Mouse (Mus musculus) R1 (cell line): ENCODE measurements around the gene Urad.

Experiments
- DNase-seq: peaks from one replicate; pipeline ENCODE4 v3.0.0-alpha.2; 2018; ENCODE audit warnings: low read depth, low spot score

Gene Urad

DNA sequence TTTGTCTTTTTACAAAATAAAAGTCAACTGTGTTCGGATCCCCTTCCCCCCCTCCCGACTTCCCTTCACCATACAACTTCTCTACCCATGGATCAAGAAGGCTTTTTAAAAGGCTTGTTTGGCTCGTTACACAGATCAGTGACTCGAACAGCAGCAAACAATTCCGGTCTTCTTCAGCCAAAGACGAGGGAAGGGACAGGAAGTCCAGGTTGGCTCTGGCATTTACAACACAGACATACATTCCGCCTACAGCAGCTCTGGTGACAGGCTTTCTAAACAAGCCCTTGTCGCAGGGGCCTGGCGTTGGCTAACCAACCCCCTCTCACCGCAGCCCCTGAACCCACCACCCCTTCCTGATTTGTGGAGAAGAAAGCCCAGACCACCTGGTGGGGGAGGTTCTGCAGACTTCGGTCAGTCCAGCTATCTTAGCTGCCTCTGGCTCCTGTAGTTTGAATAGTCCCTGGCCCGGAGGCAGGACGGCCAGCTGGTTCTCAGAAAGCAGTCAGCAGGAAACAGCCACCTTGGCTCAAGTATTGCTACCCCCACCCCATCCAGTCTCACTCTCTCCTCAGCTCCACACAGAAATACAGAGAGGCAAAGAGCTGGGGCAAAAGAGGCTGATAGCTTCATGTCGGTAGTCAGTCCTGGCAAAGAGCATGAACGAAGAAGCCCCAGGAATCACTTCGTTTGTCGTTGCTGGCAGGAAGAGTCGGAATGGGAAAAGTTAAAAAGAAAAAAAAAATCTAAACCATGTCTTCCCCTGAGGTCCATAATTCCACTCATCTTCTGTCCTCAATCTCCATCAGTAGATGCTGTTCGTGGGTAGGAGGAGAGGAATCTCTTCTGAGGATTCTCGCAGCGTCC lies 21.1 kb downstream of the Urad start:
- no peak for DNase-seq

DNA sequence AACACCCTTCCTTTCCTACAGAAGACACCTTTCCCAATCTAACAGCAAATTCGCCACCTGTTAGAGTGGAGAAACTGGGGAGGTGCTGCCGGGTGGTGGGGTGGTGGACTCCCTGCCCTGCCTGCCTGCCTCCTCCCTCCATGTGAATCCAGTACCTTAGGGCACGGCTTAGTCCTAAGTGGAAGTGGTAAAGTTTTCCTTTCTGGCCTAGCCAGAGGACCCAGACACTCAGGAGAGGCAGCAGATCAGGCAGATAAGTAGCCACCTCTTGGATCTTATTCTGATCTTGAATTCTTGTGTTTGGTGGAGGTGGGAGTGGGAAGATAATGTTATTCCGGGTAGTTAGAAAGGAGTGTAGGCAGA lies 22.3 kb downstream of the Urad start:
- DNase-seq: peak; percentile 37

DNA sequence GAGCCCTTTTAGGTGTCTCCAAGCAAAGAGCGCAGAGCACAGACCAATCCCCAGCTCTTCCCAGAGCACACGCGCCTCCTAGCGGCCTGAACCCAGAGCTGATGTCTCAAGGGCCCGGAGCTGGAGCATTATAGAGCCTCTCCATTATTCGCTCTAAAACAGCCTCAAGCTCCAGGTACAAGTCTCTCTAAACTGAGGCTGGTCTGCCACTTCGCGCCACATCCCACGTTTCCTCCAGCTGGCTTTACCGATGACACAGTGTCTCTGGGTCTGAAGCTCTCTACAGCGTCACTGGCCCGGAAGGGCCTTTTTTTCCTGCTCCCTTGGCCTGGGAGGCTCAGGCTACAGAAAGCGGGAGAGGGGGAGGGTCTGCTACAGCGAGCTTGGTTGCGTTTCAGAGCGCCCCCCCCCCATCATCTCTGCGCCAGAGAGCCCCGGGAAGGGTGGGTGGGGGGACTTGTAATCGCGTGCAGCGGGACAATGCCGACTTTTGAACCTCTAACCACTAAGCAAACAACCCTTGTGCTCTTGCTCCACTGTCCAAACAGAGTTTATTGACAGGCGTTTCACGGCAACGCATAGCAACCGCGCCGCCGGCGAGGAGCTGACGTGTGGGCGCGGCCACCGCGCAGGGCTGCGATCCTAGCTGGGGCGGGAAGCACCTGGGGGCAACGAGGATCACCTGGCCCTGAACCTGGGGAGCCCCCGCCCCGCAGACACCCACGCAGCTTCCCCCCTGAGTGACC lies 22.8 kb downstream of the Urad start:
- peak; percentile 93 for DNase-seq

DNA sequence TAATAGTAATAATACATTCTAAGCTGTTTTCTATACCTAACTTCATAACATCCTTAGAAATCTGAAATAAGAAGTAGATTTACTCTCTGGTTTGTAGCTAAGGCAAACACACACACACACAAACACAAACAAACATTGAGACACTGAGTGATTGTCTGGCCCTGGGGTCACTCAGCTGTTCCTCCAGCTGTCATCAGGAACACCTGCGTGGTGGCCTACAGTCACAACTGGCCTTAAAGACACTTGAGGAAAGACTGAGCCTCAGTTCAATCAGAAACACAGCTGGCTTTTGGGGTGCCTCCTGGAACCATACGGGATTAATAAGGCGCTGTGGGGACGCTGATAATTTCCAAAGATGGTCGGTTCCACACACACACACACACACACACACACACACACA lies 25.0 kb downstream of the Urad start:
- no peak for DNase-seq

DNA sequence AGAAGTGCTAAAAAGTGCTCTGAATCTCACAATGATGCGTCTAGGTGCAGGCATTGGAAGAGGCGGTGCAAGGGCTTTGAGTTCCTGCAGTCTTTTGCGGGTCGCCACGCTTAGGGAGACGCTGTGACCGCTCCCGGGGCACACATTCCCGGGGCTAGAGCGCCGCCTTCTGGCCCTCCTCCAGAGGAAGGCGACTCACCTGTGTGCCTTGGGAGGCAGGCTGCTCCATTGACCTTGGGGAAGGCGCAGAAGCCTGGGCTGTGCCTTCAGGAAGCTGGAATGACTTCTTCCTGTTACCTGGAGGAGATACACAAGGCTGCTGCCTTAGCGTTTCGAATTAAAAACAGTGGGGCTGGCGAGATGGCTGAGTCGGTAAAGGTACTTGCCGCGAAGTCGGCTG lies 28.1 kb downstream of the Urad start:
- DNase-seq: peak; percentile 82

DNA sequence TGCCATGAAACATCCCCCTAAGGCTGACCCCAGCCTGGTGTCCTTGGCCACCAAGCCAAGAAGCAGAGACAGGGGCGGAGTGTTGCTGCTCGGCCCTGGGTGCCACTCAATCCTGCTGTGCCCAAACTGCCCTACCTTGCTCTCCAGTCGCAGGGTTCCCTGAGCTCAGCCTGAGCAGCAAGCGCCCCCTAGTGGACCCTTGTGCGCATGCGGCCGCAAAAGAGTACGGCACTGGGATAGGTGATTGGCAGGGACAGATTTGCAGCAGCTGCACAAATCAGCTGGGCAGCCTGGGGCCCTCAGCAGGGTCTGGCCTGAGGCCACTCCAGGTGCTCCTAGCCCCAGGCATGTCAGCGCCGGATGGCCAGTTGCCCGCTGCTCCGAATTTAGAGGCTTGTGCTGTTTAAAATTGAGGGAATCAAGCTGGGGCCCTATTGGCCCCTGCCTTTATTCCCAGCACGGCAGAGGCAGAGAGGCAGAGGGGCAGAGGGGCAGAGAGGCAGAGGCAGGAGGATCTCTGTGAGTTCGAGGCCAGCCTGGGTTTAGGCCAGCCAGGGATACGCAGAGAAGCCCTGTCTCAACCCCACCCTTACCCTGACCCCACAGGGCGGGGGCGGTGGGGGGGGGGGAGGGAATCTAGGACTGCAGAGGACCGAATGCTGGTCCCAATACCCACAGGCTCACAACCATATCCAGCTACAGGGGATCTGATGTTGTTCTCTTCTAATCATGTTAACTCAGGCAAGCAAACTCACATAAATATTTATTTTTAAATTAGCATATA lies 28.9 kb downstream of the Urad start:
- DNase-seq: peak; percentile 92

DNA sequence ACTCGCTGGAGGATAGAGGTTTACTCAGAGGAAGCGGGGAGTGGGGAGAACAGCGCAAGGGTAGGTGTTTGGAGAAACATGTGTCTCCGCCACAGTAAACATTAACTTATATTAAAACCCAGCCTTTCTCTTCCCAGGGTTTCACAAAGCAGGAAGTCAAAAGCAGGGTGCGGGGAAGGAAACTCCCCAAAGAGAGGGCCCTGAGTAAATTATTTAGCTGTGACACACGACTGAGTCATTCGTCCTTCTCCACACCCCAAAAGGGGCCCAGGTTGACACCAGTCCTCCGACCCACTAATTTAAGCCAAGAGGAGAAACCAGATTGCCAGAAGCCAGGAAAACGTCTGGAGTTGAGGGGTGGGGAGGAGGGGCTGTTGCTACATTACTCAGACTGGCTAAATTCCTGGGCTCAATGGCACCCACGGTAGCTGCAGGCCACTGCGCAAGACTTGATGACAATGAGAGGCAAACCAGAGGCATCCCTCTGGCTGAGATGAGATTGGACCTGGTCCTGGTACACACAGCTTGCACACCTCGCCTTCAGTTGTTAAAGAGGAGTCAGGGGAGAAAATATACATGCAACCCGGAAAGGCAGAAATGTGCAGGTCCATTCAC lies 29.6 kb downstream of the Urad start:
- DNase-seq: no peak

DNA sequence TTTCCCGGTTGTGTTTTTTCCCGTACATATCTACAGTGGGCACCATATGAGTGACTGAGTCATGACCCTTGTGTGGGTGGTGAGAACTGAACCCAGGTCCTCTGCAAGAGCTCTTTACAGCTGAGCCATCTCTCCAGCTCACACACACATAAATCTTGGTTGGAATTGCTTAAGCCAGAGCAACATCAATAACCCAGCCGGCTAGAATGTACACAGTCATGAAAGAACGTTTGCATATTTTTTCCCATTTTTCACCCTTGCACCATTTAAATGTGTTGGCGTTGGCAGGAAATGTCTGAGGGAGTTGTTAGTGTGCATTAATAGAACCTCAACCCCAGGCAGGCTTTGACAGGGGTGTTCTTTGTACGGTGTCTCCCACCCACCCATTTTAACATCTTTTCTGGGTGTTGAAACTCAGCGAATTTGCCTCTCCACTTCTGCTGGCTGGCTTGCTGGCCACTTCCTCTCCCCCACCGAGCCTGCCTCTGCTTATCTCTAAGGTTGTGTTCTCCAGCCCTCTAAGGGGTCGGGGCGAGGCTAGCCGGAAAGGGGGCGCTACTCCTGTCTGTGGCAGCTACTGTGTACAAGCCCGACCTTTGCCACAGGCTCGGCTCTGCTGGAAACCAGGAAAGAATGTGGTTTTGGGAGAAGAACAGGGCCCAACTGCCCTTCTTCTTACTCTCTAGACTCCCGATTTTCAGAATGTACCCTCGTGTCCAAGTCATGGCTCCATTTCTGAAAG lies 30.3 kb downstream of the Urad start:
- DNase-seq: no peak

DNA sequence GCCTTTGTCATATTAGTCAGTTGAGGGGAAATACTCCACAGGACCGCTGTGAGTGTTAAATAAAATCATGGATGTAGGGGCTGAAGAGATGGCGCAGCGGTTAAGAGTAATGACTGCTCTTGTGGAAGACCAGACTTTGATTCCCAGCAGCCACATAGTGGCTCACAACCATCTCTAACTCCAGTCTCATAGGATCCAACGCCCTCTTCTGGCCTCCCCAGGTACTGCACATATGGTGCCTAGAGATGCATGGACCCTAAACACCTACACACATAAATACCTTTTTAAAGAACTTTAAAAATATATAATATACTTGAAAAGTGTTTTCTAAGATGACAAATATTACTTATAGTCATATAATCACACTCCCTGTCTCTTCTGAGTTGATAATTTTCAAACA lies 37.9 kb downstream of the Urad start:
- DNase-seq: peak; percentile 61

DNA sequence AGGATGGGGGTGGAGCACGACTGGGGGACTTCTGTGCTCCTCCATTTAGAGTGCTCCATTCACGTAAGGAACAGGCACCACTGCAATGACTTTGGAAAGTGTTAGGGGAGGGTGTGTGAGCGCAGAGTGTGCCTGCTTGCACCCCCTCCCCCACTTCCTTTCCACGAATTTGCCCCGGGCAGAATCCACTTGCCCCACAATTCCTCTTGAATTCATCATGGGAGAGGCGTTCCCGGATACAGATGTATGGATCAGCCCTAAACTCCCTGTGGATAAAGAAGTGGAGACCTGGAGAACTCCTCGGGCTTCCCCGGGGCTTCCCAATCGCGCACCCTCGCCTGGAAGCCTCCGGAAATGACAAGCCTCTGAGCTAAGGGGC lies 44.7 kb downstream of the Urad start:
- peak; percentile 74 for DNase-seq

DNA sequence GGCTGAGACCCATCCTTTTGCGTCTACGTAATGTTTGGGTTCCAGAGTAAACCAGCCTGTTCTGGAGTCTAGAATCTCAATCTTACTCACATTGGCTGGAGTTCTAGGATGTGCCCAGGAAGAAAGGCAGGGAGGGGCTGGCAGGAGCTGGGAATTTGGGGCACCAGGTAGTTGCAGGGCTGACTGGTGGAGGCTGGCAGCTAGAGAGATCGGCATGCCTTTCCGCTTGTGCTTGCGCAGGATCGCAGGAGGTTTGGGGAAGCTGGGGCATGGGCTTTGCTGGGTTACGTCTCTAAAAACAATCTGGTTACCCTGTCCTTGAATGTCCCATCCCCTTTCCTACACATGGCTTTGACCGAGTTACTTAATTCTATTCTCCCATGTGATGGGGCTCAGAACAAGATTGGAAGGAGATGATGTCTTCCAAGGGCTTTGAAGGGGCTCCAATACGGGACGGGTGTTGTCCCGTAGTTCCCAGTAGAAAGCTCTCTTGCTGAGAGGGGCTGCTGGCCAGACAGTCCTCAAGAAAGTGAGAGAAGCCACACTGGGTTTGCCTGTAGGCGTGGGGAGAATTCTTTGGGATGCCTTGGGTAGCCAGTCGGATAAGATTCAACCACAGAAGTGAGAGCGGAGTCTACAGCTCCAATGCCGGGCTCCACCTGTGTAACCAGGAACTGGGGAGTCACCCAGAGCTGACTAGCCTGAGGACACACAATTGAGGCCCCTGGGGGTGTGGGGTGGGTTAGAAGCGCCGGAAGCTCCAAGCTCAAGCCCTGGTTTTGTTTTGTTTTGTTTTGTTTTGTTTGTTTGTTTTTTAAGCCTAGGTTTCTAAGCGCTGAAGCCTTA lies 45.3 kb downstream of the Urad start:
- DNase-seq: no peak

DNA sequence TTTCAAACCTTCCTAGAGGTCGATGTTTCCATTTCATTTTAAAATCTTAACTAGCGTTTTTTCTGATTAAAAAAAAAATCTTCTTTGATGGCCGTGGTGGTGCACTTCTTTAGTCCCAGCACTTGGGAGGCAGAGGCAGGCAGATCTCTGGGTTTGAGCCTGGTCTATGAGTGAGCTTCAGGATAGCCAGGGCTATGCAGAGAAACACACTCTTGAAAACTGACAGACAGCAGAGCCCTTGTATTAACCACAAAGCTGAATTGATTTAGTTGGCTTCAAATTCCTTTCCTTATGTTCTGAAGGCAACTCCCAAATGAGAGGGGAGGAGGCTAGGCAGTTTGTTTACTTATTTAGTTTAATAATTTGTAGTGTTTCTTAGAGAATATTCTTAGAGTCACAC lies 46.5 kb downstream of the Urad start:
- no peak for DNase-seq

DNA sequence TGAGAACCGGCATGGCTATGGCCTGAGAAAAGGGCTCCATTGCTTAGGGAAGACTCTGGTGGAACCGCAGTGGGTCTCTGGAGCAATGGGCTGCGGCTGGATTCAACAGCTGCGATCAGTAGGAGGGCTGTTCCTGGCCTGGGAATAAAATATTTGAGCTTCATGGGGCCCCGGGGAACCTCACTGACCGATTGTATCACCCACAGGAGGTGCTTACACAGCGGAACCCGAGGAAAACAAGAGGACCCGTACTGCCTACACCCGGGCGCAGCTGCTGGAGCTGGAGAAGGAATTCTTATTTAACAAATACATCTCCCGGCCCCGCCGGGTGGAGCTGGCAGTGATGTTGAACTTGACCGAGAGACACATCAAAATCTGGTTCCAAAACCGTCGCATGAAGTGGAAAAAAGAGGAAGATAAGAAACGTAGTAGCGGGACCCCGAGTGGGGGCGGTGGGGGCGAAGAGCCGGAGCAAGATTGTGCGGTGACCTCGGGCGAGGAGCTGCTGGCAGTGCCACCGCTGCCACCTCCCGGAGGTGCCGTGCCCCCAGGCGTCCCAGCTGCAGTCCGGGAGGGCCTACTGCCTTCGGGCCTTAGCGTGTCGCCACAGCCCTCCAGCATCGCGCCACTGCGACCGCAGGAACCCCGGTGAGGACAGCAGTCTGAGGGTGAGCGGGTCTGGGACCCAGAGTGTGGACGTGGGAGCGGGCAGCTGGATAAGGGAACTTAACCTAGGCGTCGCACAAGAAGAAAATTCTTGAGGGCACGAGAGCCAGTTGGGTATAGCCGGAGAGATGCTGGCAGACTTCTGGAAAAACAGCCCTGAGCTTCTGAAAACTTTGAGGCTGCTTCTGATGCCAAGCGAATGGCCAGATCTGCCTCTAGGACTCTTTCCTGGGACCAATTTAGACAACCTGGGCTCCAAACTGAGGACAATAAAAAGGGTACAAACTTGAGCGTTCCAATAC lies 47.8 kb downstream of the Urad start:
- DNase-seq: peak; percentile 40

DNA sequence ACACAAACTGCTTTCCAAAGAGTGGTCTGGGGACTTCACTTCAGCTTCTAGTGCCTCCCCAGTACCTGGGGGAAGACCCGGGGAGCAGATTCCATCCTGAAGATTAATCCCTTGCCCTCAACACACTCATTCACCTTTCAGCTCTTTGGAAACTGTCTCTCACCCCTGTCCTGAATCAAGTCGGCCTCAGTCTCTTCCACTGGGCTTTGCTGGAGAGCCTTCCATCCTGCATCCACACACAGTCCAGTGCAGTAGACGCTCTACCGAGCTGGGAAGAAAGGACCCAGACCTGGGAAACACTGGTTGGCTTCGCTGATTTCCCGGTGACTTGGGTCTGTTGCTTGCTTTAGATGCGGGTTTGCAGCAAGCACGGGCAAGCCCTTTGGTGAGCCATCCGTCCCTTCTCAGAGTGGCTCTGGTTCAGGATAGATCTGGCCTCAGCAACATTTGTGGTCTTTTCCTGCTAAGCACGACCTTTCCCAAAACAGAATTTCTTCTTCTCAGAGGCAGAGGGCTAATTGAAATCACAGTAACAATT lies 49.4 kb downstream of the Urad start:
- no peak for DNase-seq

DNA sequence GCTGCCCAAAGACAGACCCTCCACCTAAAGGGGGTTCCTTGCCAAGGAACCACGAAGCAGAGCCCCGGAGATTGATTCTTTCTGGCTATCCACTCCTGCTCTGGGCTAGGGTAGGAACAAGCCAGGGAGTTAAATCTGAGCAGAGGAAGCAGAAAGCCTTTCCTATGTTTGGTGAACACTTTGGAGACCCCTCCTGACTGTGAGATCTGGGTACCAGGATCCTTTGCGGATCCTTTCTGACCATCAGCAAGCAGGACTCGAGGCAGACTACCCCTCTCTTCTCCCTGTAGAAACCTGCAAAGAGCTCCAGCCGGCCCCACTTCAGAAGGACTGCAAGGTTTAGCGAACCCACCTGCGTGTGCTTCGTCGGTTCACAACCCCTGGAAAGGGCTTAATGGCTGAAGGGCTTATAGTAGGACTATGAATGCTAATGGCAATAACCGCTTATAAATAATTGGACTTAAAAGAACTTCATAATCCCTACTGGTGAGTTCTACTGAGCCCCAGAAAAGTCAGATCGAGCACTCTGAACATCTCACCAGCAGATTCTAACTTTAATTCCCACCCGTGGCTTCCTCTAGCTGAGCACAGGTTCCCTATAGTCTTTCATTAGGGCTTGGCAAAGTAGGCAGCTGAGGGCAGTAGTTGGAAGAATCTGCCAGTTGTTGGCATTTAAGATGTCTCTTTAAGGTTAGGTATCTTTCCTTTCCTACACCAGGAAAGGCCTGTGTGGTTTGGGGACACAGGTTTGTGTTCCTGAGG lies 50.0 kb downstream of the Urad start:
- DNase-seq: no peak

DNA sequence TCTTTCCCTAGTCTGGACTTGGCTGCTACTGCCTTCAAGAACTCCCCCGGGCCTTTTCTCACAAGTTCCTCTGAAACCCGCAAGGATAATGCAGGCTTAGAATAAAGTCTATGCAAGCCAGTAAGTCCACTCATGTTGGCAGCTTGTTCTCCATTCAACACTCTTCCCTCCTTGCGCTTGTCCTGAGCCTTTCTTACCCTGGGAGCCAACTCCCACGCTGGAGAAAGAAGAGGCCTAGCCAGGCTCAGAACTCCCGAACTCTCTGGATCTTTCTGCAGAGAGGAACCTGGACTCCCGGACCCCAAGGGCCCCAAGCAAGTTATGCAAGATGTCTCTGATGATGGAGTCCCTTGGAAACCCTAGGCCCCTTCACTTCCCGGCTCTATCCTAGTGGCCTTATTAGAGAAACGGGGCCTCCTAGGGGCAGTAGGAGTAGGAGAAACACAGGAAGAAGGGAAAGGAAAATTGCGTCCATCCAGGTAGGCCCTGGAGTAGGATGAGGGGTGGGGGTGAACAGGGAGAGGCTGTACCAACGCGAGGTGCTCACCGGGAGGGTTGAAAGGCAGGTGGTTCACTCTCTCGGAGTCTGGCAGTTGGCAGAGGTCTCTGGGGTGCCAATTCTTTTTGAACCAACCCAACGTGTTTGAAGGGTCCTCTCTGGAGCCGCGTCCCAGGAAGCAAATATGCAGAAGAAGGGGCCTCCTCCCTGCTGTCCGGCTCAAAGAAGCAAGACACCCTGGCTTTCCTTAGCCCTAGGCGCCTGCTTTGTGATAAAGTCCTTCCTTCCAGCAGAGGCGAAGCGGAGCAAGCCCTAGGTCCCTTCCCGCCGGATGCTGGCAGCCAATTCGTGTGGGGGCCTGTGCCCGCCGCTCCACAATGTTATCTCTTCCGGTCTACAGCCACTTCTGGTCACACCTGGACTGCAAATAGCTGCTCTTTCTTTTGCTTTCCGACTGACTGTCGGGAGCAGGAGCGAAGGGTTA lies 51.3 kb downstream of the Urad start:
- DNase-seq: peak; percentile 26
